Mouse (Mus musculus) NIH3T3 (cell line): ENCODE results near the gene Lzts2.

Source experiments
- DNase-seq: peaks from one replicate; pipeline ENCODE4 v3.0.0-alpha.2; 2012; ENCODE audit warnings: low read depth

Lzts2 gene

GRCm38 (mm10) chr19:45003740-45004516 lies 10.3 kb upstream of the Lzts2 start:
- no peak for DNase-seq

GRCm38 (mm10) chr19:45005444-45005843 lies 8.8 kb upstream of the Lzts2 start, which contains the start of gene Twnk:
TSS of gene Twnk (plus strand) at chr19:45005663.
- peak; percentile 77 for DNase-seq

- DNase-seq = peak; percentile 96
Measured at GRCm38 (mm10) chr19:45005957-45006712, 8.1 kb upstream of the Lzts2 start, which contains the start of gene Mrpl43. TSS of gene Mrpl43 (minus strand) at chr19:45006442.

GRCm38 (mm10) chr19:45007021-45007420 lies 7.2 kb upstream of the Lzts2 start:
- no peak for DNase-seq

GRCm38 (mm10) chr19:45007425-45008191 lies 6.6 kb upstream of the Lzts2 start:
- DNase-seq = no peak

- DNase-seq = no peak
Measured at GRCm38 (mm10) chr19:45010646-45011045, 3.6 kb upstream of the Lzts2 start.

- no peak for DNase-seq
Measured at GRCm38 (mm10) chr19:45012219-45012618, 2.0 kb upstream of the Lzts2 start.

GRCm38 (mm10) chr19:45012636-45013035 lies 1.6 kb upstream of the Lzts2 start:
- DNase-seq = peak; percentile 83

GRCm38 (mm10) chr19:45013581-45014225 lies 511 bp upstream of the Lzts2 start:
- DNase-seq = no peak

GRCm38 (mm10) chr19:45014981-45015402 lies 778 bp downstream of the Lzts2 start:
- DNase-seq = peak; percentile 74

GRCm38 (mm10) chr19:45015518-45016281 lies 1.5 kb downstream of the Lzts2 start:
- peak; percentile 53 for DNase-seq

GRCm38 (mm10) chr19:45016341-45017215 lies 2.4 kb downstream of the Lzts2 start:
- peak; percentile 91 for DNase-seq

- DNase-seq = peak; percentile 93
Measured at GRCm38 (mm10) chr19:45017216-45017771, 3.1 kb downstream of the Lzts2 start.

- DNase-seq = peak; percentile 96
Measured at GRCm38 (mm10) chr19:45017909-45018308, 3.7 kb downstream of the Lzts2 start.

GRCm38 (mm10) chr19:45018351-45018831 lies 4.2 kb downstream of the Lzts2 start:
- peak; percentile 76 for DNase-seq

GRCm38 (mm10) chr19:45020348-45020747 lies 6.1 kb downstream of the Lzts2 start:
- DNase-seq = peak; percentile 88

GRCm38 (mm10) chr19:45021362-45021761 lies 7.1 kb downstream of the Lzts2 start:
- no peak for DNase-seq

- DNase-seq = no peak
Measured at GRCm38 (mm10) chr19:45023993-45024392, 9.8 kb downstream of the Lzts2 start.

- DNase-seq = no peak
Measured at GRCm38 (mm10) chr19:45024775-45025174, 10.6 kb downstream of the Lzts2 start.
